Mouse (Mus musculus) forebrain, embryonic 15.5 days (tissue): Measurements from ENCODE around the gene Ispd. TPM values are rescaled to one million over a fixed set of nuclear protein-coding genes. Genes with fewer than 3 reads are reported as not detected.

Source experiments
- ATAC-seq: fragments of 200-750 bp; cut with Nextera tagmentation; replicated peaks from 2 replicates; pipeline ENCODE4 v1.8.0; 2017; ENCODE audit warnings: mild to moderate bottlenecking, moderate TSS enrichment, moderate library complexity
- H3K27ac ChIP-seq: fragments of 300-500 bp; sonication (generic); replicated peaks from 2 replicates; pipeline ENCODE4 v1.5.1; 2015; ENCODE audit warnings: mild to moderate bottlenecking, inconsistent platforms
- H3K27me3 ChIP-seq: fragments of 300-500 bp; sonication (generic); 2 replicates; pipeline ENCODE4 v1.6.1; 2015; ENCODE audit warnings: inconsistent platforms
- H3K36me3 ChIP-seq: fragments of 300-500 bp; sonication (generic); 2 replicates; pipeline ENCODE4 v1.6.1; 2015; ENCODE audit warnings: mild to moderate bottlenecking, inconsistent platforms
- H3K4me1 ChIP-seq: fragments of 300-500 bp; sonication (generic); 2 replicates; pipeline ENCODE4 v1.6.1; 2015; ENCODE audit warnings: inconsistent platforms
- H3K4me2 ChIP-seq: fragments of 300-500 bp; sonication (generic); replicated peaks from 2 replicates; pipeline ENCODE4 v1.6.1; 2015; ENCODE audit warnings: mild to moderate bottlenecking, inconsistent platforms
- H3K4me3 ChIP-seq: fragments of 300-500 bp; sonication (generic); 2 replicates; pipeline ENCODE4 v1.5.1; 2015; ENCODE audit warnings: mild to moderate bottlenecking, inconsistent platforms
- H3K9ac ChIP-seq: fragments of 300-500 bp; sonication (generic); replicated peaks from 2 replicates; pipeline ENCODE4 v1.6.1; 2015; ENCODE audit warnings: mild to moderate bottlenecking, inconsistent platforms
- H3K9me3 ChIP-seq: fragments of 300-500 bp; sonication (generic); 2 replicates; pipeline ENCODE4 v1.6.1; 2016; ENCODE audit warnings: inconsistent platforms
- WGBS: fragments of 180-500 bp; shearing (Covaris S2); methylation state at CpG from one replicate; pipeline ENCODE4 v1.1.7; 2015; ENCODE audit warnings: mixed read lengths; 5-methylcytosine and 5-hydroxymethylcytosine counted together
- polyA plus RNA-seq: library from polyadenylated mRNA; unstranded; fragments of >200 nt; fragmentation: Nextera tagmentation; extraction: Ambion mirVana; gene quantifications from 2 replicates; pipeline ENCODE4 v1.2.1, GENCODE M21; 2015

Gene Ispd
- polyA plus RNA-seq, 1 experiment from 2014 or later: 8.6 TPM

GRCm38 (mm10) chr12:36723302-36723701, 342.1 kb downstream of the Ispd start:
- H3K27me3 ChIP-seq: no peaks in the 10 kb centered on the region
- 72% methylated on average over 3 of the region's 3 CpGs for WGBS
- H3K4me3 ChIP-seq: no peak overlapping the region
- H3K4me2 ChIP-seq: no peak overlapping the region
- H3K9me3 ChIP-seq: no peaks in the 10 kb centered on the region
- H3K36me3 ChIP-seq: no peaks in the 10 kb centered on the region
- H3K27ac ChIP-seq: no peak overlapping the region
- H3K4me1 ChIP-seq: peaks cover 10% of the 10 kb centered on the region
- no peak overlapping the region for H3K9ac ChIP-seq
- ATAC-seq: no peak

GRCm38 (mm10) chr12:36724297-36724696, 343.0 kb downstream of the Ispd start:
- 72% methylated on average over 4 of the region's 4 CpGs for WGBS
- no peak for ATAC-seq

GRCm38 (mm10) chr12:36725250-36725649, 344.0 kb downstream of the Ispd start:
- H3K9me3 ChIP-seq: no peaks in the 10 kb centered on the region
- no peaks in the 10 kb centered on the region for H3K36me3 ChIP-seq
- no peak overlapping the region for H3K9ac ChIP-seq
- no peak overlapping the region for H3K4me3 ChIP-seq
- no peaks in the 10 kb centered on the region for H3K27me3 ChIP-seq
- H3K4me1 ChIP-seq: peaks cover 10% of the 10 kb centered on the region
- H3K27ac ChIP-seq: no peak overlapping the region
- no peak overlapping the region for H3K4me2 ChIP-seq
- no peak for ATAC-seq
- 92% methylated on average over 3 of the region's 3 CpGs for WGBS

More at GRCm38 (mm10) chr12:36724297-36724696, 343.0 kb downstream of the Ispd start:
- Histone ChIP-seq H3K4me2 (no peak overlapping the region), H3K4me1 (peaks cover 10% of the 10 kb centered on the region), H3K9me3 (no peaks in the 10 kb centered on the region), H3K4me3 (no peak overlapping the region), H3K27ac (no peak overlapping the region), H3K36me3 (no peaks in the 10 kb centered on the region), H3K9ac (no peak overlapping the region), H3K27me3 (no peaks in the 10 kb centered on the region)

GRCm38 (mm10) chr12:36726026-36726425, 344.8 kb downstream of the Ispd start:
- H3K27me3 ChIP-seq: no peaks in the 10 kb centered on the region
- no peak for ATAC-seq
- H3K4me2 ChIP-seq: no peak overlapping the region
- no peak overlapping the region for H3K9ac ChIP-seq
- H3K4me3 ChIP-seq: no peak overlapping the region
- no peak overlapping the region for H3K27ac ChIP-seq
- H3K36me3 ChIP-seq: no peaks in the 10 kb centered on the region
- peaks cover 6% of the 10 kb centered on the region for H3K4me1 ChIP-seq
- WGBS: 83% methylated on average over 1 of the region's 1 CpGs
- no peaks in the 10 kb centered on the region for H3K9me3 ChIP-seq

GRCm38 (mm10) chr12:36733673-36734371, 352.6 kb downstream of the Ispd start:
- Histone ChIP-seq H3K27me3 (no peaks in the 10 kb centered on the region), H3K4me3 (no peak overlapping the region), H3K4me2 (no peak overlapping the region), H3K27ac (no peak overlapping the region), H3K4me1 (no peaks in the 10 kb centered on the region), H3K9ac (no peak overlapping the region), H3K9me3 (no peaks in the 10 kb centered on the region), H3K36me3 (no peaks in the 10 kb centered on the region)
- 85% methylated on average over 4 of the region's 4 CpGs for WGBS
- no peak for ATAC-seq

Other genes starting within 250 kb of the Ispd start
- gene Ankmy2, start 224.3 kb upstream of the Ispd start, polyA plus RNA-seq: 59.7 and 60.2 TPM in 2 replicates
- 515 and 540 TPM in 2 replicates for gene Bzw2, start 223.4 kb upstream of the Ispd start, polyA plus RNA-seq
- gene Lrrc72, start 128.1 kb upstream of the Ispd start, polyA plus RNA-seq: not detected in 2 replicates
- gene Sostdc1, start 67.3 kb upstream of the Ispd start, polyA plus RNA-seq: 7.6 and 15.3 TPM in 2 replicates
- 2.4 and 2.8 TPM in 2 replicates for gene D630036H23Rik, start 731 bp downstream of the Ispd start, polyA plus RNA-seq